Mouse (Mus musculus) brain, adult 2 months (tissue): ENCODE results near the gene Fam50b.

Experiments used
- DNase-seq: peaks from one replicate; pipeline ENCODE4 v3.0.0; 2011; ENCODE audit warnings: low read depth, low spot score

Fam50b gene

GRCm38 (mm10) chr13:34734686-34735085 lies at the start of gene Fam50b:
Gene Fam50b, plus strand, starts transcription at chr13:34734850.
- peak; percentile 8 for DNase-seq

- peak; percentile 45 for DNase-seq
These were observed 49.5 kb upstream of the Fam50b start for GRCm38 (mm10) chr13:34685008-34685765.

GRCm38 (mm10) chr13:34691049-34691448 lies 43.6 kb upstream of the Fam50b start:
- DNase-seq: no peak

- DNase-seq: no peak
These were observed 41.5 kb upstream of the Fam50b start for GRCm38 (mm10) chr13:34693111-34693510.

- DNase-seq: no peak
These were observed 37.8 kb upstream of the Fam50b start for GRCm38 (mm10) chr13:34696734-34697332.

GRCm38 (mm10) chr13:34700091-34700490 lies 34.6 kb upstream of the Fam50b start:
- DNase-seq: no peak

GRCm38 (mm10) chr13:34700630-34701029 lies 34.0 kb upstream of the Fam50b start:
- no peak for DNase-seq

- DNase-seq: no peak
These were observed 31.3 kb upstream of the Fam50b start for GRCm38 (mm10) chr13:34703301-34703700.

- DNase-seq: no peak
These were observed 30.9 kb upstream of the Fam50b start for GRCm38 (mm10) chr13:34703795-34704194.

GRCm38 (mm10) chr13:34704835-34705234 lies 29.8 kb upstream of the Fam50b start:
- DNase-seq: no peak

GRCm38 (mm10) chr13:34708955-34709354 lies 25.7 kb upstream of the Fam50b start:
- peak; percentile 78 for DNase-seq

GRCm38 (mm10) chr13:34709566-34709965 lies 25.1 kb upstream of the Fam50b start:
- no peak for DNase-seq

- DNase-seq: no peak
These were observed 23.2 kb upstream of the Fam50b start for GRCm38 (mm10) chr13:34711410-34711809.

- no peak for DNase-seq
These were observed 21.8 kb upstream of the Fam50b start for GRCm38 (mm10) chr13:34712881-34713280.

- DNase-seq: peak; percentile 92
These were observed 19.2 kb upstream of the Fam50b start for GRCm38 (mm10) chr13:34715437-34715838.

- no peak for DNase-seq
These were observed 9.6 kb upstream of the Fam50b start for GRCm38 (mm10) chr13:34724831-34725592.

- peak; percentile 79 for DNase-seq
These were observed 8.7 kb upstream of the Fam50b start for GRCm38 (mm10) chr13:34725800-34726476.

GRCm38 (mm10) chr13:34726477-34726805 lies 8.2 kb upstream of the Fam50b start:
- no peak for DNase-seq

GRCm38 (mm10) chr13:34727060-34727459 lies 7.6 kb upstream of the Fam50b start:
- DNase-seq: no peak

- DNase-seq: no peak
These were observed 3.1 kb upstream of the Fam50b start for GRCm38 (mm10) chr13:34731551-34731950.

GRCm38 (mm10) chr13:34733780-34734179 lies 870 bp upstream of the Fam50b start:
- no peak for DNase-seq
